Mouse (Mus musculus): ENCODE results near the gene Apba2.

GRCm38 (mm10) chr7:64533374-64533773 lies 31.9 kb downstream of the Apba2 start:
- no peak for TF ChIP-seq TCF3 (IDR thresholded peaks at IDR 0.05; ENCODE audit: insufficient read length, low read depth)
- no peak for TF ChIP-seq CEBPB (IDR thresholded peaks at IDR 0.05; ENCODE audit: insufficient read depth, poor library complexity, severe bottlenecking)
- TF ChIP-seq POLR2A (IDR thresholded peaks at IDR 0.05; ENCODE audit: insufficient read length, low read depth) = no peak

Data from myocyte (in vitro differentiated cells).